8 mouse cellular contexts compared by ENCODE assay signal in the genomic region with DNA sequence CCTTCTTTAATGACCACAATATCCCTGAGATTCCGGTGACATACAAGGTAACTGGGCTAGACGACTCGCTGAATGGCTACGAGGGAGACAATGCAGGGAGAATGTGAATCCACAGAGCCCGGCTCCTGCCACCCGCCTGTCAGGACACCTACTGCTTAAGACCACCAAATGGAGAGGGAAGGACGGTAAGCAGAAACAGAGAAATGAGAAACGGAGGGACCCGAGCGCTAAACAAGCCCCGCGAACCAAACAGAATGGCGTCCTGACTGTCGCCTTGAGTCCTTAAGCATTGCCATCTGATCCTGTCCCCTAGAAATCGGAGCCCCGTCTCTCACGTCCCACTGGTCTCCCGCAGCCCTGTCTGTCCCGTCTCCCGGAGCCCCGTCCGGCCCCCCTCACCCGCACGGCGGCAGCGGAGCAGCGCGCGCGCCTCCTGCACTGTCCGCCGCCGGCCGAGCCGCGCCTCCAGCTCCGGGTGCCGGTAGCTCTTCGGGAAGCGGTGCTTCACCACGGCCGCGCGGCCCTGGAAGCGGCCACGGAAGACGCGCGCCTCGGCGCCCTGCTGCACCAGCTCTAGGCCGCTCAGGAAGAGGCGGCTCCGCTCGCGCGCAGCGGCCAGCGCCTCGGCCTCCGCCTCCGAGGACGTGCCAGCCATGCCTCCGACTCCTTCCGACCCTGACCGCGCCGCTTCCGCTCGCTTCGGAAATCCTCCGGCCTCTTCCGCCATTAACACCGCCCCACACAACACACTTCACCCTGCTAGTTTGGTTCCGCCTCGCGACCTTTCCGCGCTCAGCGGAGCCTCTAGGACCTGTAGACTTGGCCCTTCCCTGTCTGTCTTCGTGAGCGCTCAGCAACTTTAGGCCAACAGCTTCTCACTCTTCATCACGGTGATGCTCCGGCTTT. TPM values are rescaled to one million over a fixed set of nuclear protein-coding genes. Genes with fewer than 3 reads are reported as not detected.
DNase-seq lines count a peak whose midpoint lies in the region; ATAC-seq lines count a peak whose summit lies in the region.

TSS of gene Trp53rka (minus strand) at position 677 of the 906 bp plus-strand sequence.

- H3K27me3 ChIP-seq in heart, embryonic 12.5 days (replicated peaks) = 0 out of 2 replicates have a peak, but pooled peaks cover 5% of the 10 kb centered on the region
- H3K27me3 ChIP-seq in kidney, embryonic 16.5 days (ENCODE audit: insufficient read depth, low read length) = no peaks in the 10 kb centered on the region
- peaks cover 11% of the 10 kb centered on the region; the same call in 1 of the 2 replicates for H3K27me3 ChIP-seq in liver, embryonic 12.5 days (replicated peaks)
- H3K27me3 ChIP-seq in splenic B cell, adult 2 months (ENCODE audit: control insufficient read depth, insufficient read depth, low read length, poor library complexity, severe bottlenecking) = no peaks in the 10 kb centered on the region

- H3K4me2 ChIP-seq in heart, embryonic 12.5 days = peak within 1 kb of the TSS; percentile 87
- peak within 1 kb of the TSS; percentile 91 for H3K4me2 ChIP-seq in kidney, embryonic 16.5 days (replicated peaks; ENCODE audit: low read depth, low read length)
- peak within 1 kb of the TSS; percentile 71 for H3K4me2 ChIP-seq in liver, embryonic 12.5 days

- ATAC-seq in CD4-positive, CD25-positive, alpha-beta regulatory T cell, adult 4 months = peak; percentile 81
- peak; percentile 89 for ATAC-seq in heart, embryonic 12.5 days (ENCODE audit: insufficient number of reproducible peaks, low FRiP score)
- ATAC-seq in kidney, embryonic 16.5 days (ENCODE audit: low FRiP score, low TSS enrichment) = peak; percentile 89
- peak; percentile 86 for ATAC-seq in liver, embryonic 12.5 days

- H3K4me1 ChIP-seq in heart, embryonic 12.5 days (replicated peaks) = peaks cover 10% of the 10 kb centered on the region
- peaks cover 15% of the 10 kb centered on the region for H3K4me1 ChIP-seq in kidney, embryonic 16.5 days (ENCODE audit: insufficient read depth, low read length)
- peaks cover 15% of the 10 kb centered on the region for H3K4me1 ChIP-seq in liver, embryonic 12.5 days

- peak; percentile 62 for DNase-seq in brain, embryonic 18.5 days (ENCODE audit: low read depth, low spot score)
- DNase-seq in fat pad, adult 2 months (ENCODE audit: extremely low read depth, low read depth, low spot score) = peak; percentile 10
- peak; percentile 74 for DNase-seq in naive thymus-derived CD4-positive, alpha-beta T cell, adult 2 months (ENCODE audit: low read depth)
- peak; percentile 80 for DNase-seq in splenic B cell, adult 2 months (ENCODE audit: low read depth, low spot score)

- peak within 1 kb of the TSS; percentile 93 for H3K9ac ChIP-seq in heart, embryonic 12.5 days
- H3K9ac ChIP-seq in kidney, embryonic 16.5 days (replicated peaks; ENCODE audit: low read length) = peak within 1 kb of the TSS; percentile 84
- H3K9ac ChIP-seq in liver, embryonic 12.5 days = peak within 1 kb of the TSS; percentile 79

- H3K9me3 ChIP-seq in heart, embryonic 12.5 days (replicated peaks) = no peaks in the 10 kb centered on the region
- no peaks in the 10 kb centered on the region for H3K9me3 ChIP-seq in kidney, embryonic 16.5 days (ENCODE audit: low read length)
- no peaks in the 10 kb centered on the region for H3K9me3 ChIP-seq in liver, embryonic 12.5 days (replicated peaks)

- H3K36me3 ChIP-seq in heart, embryonic 12.5 days = peaks cover 30% of the 10 kb centered on the region
- H3K36me3 ChIP-seq in kidney, embryonic 16.5 days (ENCODE audit: insufficient read depth, low read length) = peaks cover 20% of the 10 kb centered on the region
- peaks cover 28% of the 10 kb centered on the region for H3K36me3 ChIP-seq in liver, embryonic 12.5 days
- H3K36me3 ChIP-seq in splenic B cell, adult 2 months (ENCODE audit: control insufficient read depth, insufficient read depth, low read length, poor library complexity, severe bottlenecking) = peaks cover 6% of the 10 kb centered on the region; the same call in 1 of the 2 replicates

- peak within 1 kb of the TSS; percentile 85 for H3K4me3 ChIP-seq in heart, embryonic 12.5 days
- H3K4me3 ChIP-seq in kidney, embryonic 16.5 days (ENCODE audit: low read length) = peak within 1 kb of the TSS; percentile 79
- H3K4me3 ChIP-seq in liver, embryonic 12.5 days = peak within 1 kb of the TSS; percentile 74

- WGBS in heart, embryonic 12.5 days = under 1% methylated on average over 82 of the region's 84 CpGs
- WGBS in kidney, embryonic 16.5 days = under 1% methylated on average over 71 of the region's 84 CpGs
- under 1% methylated on average over 74 of the region's 84 CpGs for WGBS in liver, embryonic 12.5 days (ENCODE audit: insufficient replicate concordance)

- H3K27ac ChIP-seq in heart, embryonic 12.5 days (ENCODE audit: poor library complexity, severe bottlenecking) = peak within 1 kb of the TSS; percentile 78
- H3K27ac ChIP-seq in kidney, embryonic 16.5 days (ENCODE audit: low read length) = peak within 1 kb of the TSS; percentile 78; the same call in 1 of the 2 replicates
- H3K27ac ChIP-seq in liver, embryonic 12.5 days = peak within 1 kb of the TSS; percentile 36; the same call in 1 of the 2 replicates

RNA-seq across cellular contexts. Expression of gene Trp53rka, which starts in this region (rescaled TPM):
- polyA plus RNA-seq in CD4-positive, CD25-positive, alpha-beta regulatory T cell, adult 4 months (2017; shearing (Covaris generic)) = 1 to 10 TPM; 4.1 to 4.7 TPM
- polyA plus RNA-seq in heart, embryonic 12.5 days (2016; fragmentation: Nextera tagmentation; extraction: Ambion mirVana) = 22.6 and 23.2 TPM in 2 replicates
- polyA plus RNA-seq in kidney, embryonic 16.5 days (2015; fragmentation: Nextera tagmentation; extraction: Ambion mirVana) = 37.7 and 38.9 TPM in 2 replicates
- polyA plus RNA-seq in liver, embryonic 12.5 days (2016; fragmentation: Nextera tagmentation; extraction: Ambion mirVana) = 19.0 and 19.4 TPM in 2 replicates

Comparison
In these comparisons a context has a peak if more than half of its experiments do, and no peak if none do; other contexts are left out.
1. Peak in every context shown above with its lines: DNase-seq, ATAC-seq, H3K4me3 ChIP-seq and H3K27ac ChIP-seq.
2. DNase-seq: peak in every context shown above with its lines; median percentile 80 in splenic B cell, adult 2 months; 74 in naive thymus-derived CD4-positive, alpha-beta T cell, adult 2 months; 62 in brain, embryonic 18.5 days; 10 in fat pad, adult 2 months.